Mouse (Mus musculus) testis, adult 2 months (tissue): ENCODE measurements around the gene Mrpl28. TPM values are rescaled to one million over a fixed set of nuclear protein-coding genes. Genes with fewer than 3 reads are reported as not detected.
"Not testable (repeated sequence)": the region's sequence is repeated elsewhere in the genome, so short reads cannot be mapped to it uniquely, and the experiment has no call there.

Experiments used
- H3K27ac ChIP-seq: fragments of 200-500 bp; 2 replicates; pipeline ENCODE4 v1.5.1; 2012; ENCODE audit warnings: low read depth, low read length; ENCODE audit not compliant: control insufficient read depth, insufficient read depth
- H3K27me3 ChIP-seq: fragments of 200-500 bp; 2 replicates; pipeline ENCODE4 v1.6.1; 2012; ENCODE audit warnings: mild to moderate bottlenecking, low read length, moderate library complexity; ENCODE audit not compliant: control insufficient read depth, insufficient read depth
- H3K36me3 ChIP-seq: fragments of 200-500 bp; 2 replicates; pipeline ENCODE4 v1.6.1; 2012; ENCODE audit warnings: mild to moderate bottlenecking, low read length; ENCODE audit not compliant: control insufficient read depth, insufficient read depth
- H3K4me1 ChIP-seq: fragments of 200-500 bp; 2 replicates; pipeline ENCODE4 v1.6.1; 2012; ENCODE audit warnings: low read length; ENCODE audit not compliant: control insufficient read depth, insufficient read depth
- H3K4me3 ChIP-seq: fragments of 200-500 bp; 2 replicates; pipeline ENCODE4 v1.5.1; 2012; ENCODE audit warnings: low read depth, mild to moderate bottlenecking, low read length, moderate library complexity, mixed read lengths; ENCODE audit not compliant: control insufficient read depth
- CTCF ChIP-seq: fragments of 200-500 bp; IDR thresholded peaks from 2 replicates; pipeline ENCODE4 v1.5.1; 2012; ENCODE audit warnings: low read depth, mild to moderate bottlenecking, inconsistent platforms, low read length, moderate library complexity; ENCODE audit not compliant: control insufficient read depth, insufficient read depth, insufficient replicate concordance
- POLR2A ChIP-seq: fragments of 200-500 bp; IDR thresholded peaks from 2 replicates; pipeline ENCODE4 v1.6.1; 2012; ENCODE audit warnings: low read depth, mild to moderate bottlenecking, inconsistent platforms, low read length, moderate library complexity; ENCODE audit not compliant: control insufficient read depth
- polyA plus RNA-seq: library from polyadenylated mRNA; depleted of rRNA; stranded (reverse); fragments of >200 nt; gene quantifications from 2 replicates; pipeline ENCODE4 v1.2.3, GENCODE M21; 2012; rRNA removed

The Mrpl28 gene
- polyA plus RNA-seq, 1 experiment = 30.4 TPM

- TF ChIP-seq CTCF (no peak), POLR2A (no peak)
- Histone ChIP-seq H3K4me1 (no peaks in the 10 kb centered on the region), H3K36me3 (no peaks in the 10 kb centered on the region), H3K27me3 (no peaks in the 10 kb centered on the region), H3K4me3 (no peak overlapping the region), H3K27ac (no peak overlapping the region)
Observed at GRCm38 (mm10) chr17:26151886-26152630, 28.8 kb downstream of the Mrpl28 start.

- H3K4me3 ChIP-seq = no peak overlapping the region
- no peak overlapping the region for H3K27ac ChIP-seq
- no peaks in the 10 kb centered on the region for H3K36me3 ChIP-seq
- H3K27me3 ChIP-seq = no peaks in the 10 kb centered on the region
- H3K4me1 ChIP-seq = no peaks in the 10 kb centered on the region
- no peak for TF ChIP-seq POLR2A
- TF ChIP-seq CTCF = no peak
Observed at GRCm38 (mm10) chr17:26162736-26163135, 39.4 kb downstream of the Mrpl28 start.

GRCm38 (mm10) chr17:26168039-26168438 lies 44.7 kb downstream of the Mrpl28 start:
- TF ChIP-seq POLR2A (no peak), CTCF (no peak)
- no peaks in the 10 kb centered on the region for H3K4me1 ChIP-seq
- H3K27me3 ChIP-seq = no peaks in the 10 kb centered on the region
- H3K36me3 ChIP-seq = no peaks in the 10 kb centered on the region
- no peak overlapping the region for H3K4me3 ChIP-seq
- H3K27ac ChIP-seq = no peak overlapping the region

GRCm38 (mm10) chr17:26175248-26175647 lies 51.9 kb downstream of the Mrpl28 start:
- not testable (repeated sequence) for H3K27ac ChIP-seq, H3K27me3 ChIP-seq, H3K36me3 ChIP-seq, H3K4me1 ChIP-seq, H3K4me3 ChIP-seq

Other genes starting within 250 kb of the Mrpl28 start
- gene Mettl26, start 248.4 kb upstream of the Mrpl28 start, polyA plus RNA-seq = 49.8 and 56.2 TPM in 2 replicates
- gene Wfikkn1, start 242.6 kb upstream of the Mrpl28 start, polyA plus RNA-seq = 0.96 and 0.98 TPM in 2 replicates
- 30.2 and 31.9 TPM in 2 replicates for gene Rab40c, start 203.8 kb upstream of the Mrpl28 start, polyA plus RNA-seq
- 21.4 and 24.4 TPM in 2 replicates for gene Pigq, start 178.6 kb upstream of the Mrpl28 start, polyA plus RNA-seq
- 0.40 and 0.69 TPM in 2 replicates for gene Nhlrc4, start 178.5 kb upstream of the Mrpl28 start, polyA plus RNA-seq
- gene A930017K11Rik, start 170.9 kb upstream of the Mrpl28 start, polyA plus RNA-seq = 0.10 and 0.20 TPM in 2 replicates
- 20.1 and 22.1 TPM in 2 replicates for gene Capn15, start 137.7 kb upstream of the Mrpl28 start, polyA plus RNA-seq
- 35.2 and 37.5 TPM in 2 replicates for gene Rab11fip3, start 53.9 kb upstream of the Mrpl28 start, polyA plus RNA-seq
- gene Decr2, start 33.2 kb upstream of the Mrpl28 start, polyA plus RNA-seq = 9.8 and 12.0 TPM in 2 replicates
- gene Nme4, start 27.9 kb upstream of the Mrpl28 start, polyA plus RNA-seq = 5.3 and 5.4 TPM in 2 replicates
- gene Tmem8, start 10.2 kb upstream of the Mrpl28 start, polyA plus RNA-seq = 361 and 374 TPM in 2 replicates
- gene Axin1, start 15.2 kb downstream of the Mrpl28 start, polyA plus RNA-seq = 14.4 and 15.0 TPM in 2 replicates
- gene Pdia2, start 75.6 kb downstream of the Mrpl28 start, polyA plus RNA-seq = not detected in 2 replicates
- gene Rgs11, start 79.5 kb downstream of the Mrpl28 start, polyA plus RNA-seq = 12.9 and 16.0 TPM in 2 replicates
- gene Arhgdig, start 84.3 kb downstream of the Mrpl28 start, polyA plus RNA-seq = 5.0 and 6.4 TPM in 2 replicates
- gene Fam234a, start 120.7 kb downstream of the Mrpl28 start, polyA plus RNA-seq = 73.8 and 74.9 TPM in 2 replicates
- 15.0 and 16.3 TPM in 2 replicates for gene Luc7l, start 129.4 kb downstream of the Mrpl28 start, polyA plus RNA-seq